Mouse (Mus musculus): ENCODE measurements around the gene Defb36.

GRCm38 (mm10) chr2:152569881-152570280 is 34.2 kb upstream of the Defb36 start:
- TF ChIP-seq EP300 (IDR thresholded peaks at IDR 0.05; ENCODE audit: low read depth) (no peak), CTCF (IDR thresholded peaks at IDR 0.05; ENCODE audit: low read depth) (no peak)
